Mouse (Mus musculus): Measurements from ENCODE around the gene Map7. TPM values are rescaled to one million over a fixed set of nuclear protein-coding genes. Genes with fewer than 3 reads are reported as not detected.

Map7 gene
- total RNA-seq, 2 experiments from 2014 or later = 39.3 to 58.8 TPM

DNA sequence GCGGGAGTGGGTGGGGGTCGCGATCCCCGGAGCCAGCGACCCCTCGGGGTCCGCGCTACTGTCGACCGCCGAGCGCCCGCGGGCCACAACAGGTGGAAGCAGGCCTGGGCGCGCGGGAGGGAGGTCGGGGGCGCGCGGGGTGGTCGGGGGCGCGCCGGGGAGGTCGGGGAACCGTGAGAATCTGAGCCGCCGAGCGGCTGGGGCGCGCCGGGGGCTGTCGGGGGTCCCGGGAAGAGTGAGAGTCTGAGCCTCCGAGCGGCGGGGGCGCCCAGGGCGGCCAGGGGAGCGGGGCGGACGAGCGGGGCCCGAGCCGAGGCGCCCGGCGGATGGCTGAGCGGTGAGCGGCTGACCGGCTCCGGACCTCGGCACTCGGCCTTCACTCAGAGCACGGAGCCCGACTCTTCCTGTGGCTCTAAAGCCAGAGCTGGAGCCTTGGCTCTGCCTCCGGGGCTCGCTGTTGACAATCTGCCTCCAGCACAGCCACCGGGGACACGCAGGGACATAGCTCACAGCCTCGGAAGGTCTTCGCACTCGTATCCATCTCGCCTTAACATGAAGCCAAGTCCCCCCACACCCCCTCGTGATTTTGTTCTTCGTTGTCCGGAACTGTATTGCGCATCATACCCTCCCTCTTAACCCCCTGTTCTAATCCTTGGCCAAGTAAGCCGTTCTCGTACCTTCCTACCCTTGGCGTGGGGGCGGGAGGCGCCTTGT is 1.0 kb downstream of the Map7 start:
- ATAC-seq (replicated peaks; ENCODE audit: low FRiP score, low TSS enrichment, poor library complexity, severe bottlenecking) = peak; percentile 41; the same call in 1 of the 2 replicates

- ATAC-seq (replicated peaks; ENCODE audit: low FRiP score, low TSS enrichment, poor library complexity, severe bottlenecking) = no peak
Observed at GRCm38 (mm10) chr10:20149835-20150355, 1.6 kb downstream of the Map7 start.

DNA sequence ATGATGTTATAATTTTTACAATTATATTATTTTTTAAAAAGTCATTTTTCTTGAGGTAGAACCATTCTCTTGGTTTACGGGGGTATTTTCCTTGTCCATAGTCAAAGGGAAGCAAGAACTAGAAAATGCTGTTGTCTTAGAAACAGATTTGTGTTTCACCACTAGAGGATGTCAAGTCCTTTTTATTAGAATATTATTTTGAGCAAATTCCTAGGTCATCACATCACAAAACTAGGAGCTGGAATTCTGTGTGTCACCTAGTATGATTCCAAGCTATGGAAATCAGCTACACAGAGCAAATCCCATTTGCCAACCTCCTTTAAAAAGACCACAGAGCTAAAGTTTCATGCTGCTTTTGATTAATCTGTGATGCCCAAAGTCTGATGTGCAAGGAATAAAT is 3.9 kb downstream of the Map7 start:
- no peak for ATAC-seq (replicated peaks; ENCODE audit: low FRiP score, low TSS enrichment, poor library complexity, severe bottlenecking)

GRCm38 (mm10) chr10:20153507-20153906 is 5.2 kb downstream of the Map7 start:
- no peak for ATAC-seq (replicated peaks; ENCODE audit: low FRiP score, low TSS enrichment, poor library complexity, severe bottlenecking)

GRCm38 (mm10) chr10:20155401-20155800 is 7.1 kb downstream of the Map7 start:
- ATAC-seq (replicated peaks; ENCODE audit: low FRiP score, low TSS enrichment, poor library complexity, severe bottlenecking) = peak; percentile 93

DNA sequence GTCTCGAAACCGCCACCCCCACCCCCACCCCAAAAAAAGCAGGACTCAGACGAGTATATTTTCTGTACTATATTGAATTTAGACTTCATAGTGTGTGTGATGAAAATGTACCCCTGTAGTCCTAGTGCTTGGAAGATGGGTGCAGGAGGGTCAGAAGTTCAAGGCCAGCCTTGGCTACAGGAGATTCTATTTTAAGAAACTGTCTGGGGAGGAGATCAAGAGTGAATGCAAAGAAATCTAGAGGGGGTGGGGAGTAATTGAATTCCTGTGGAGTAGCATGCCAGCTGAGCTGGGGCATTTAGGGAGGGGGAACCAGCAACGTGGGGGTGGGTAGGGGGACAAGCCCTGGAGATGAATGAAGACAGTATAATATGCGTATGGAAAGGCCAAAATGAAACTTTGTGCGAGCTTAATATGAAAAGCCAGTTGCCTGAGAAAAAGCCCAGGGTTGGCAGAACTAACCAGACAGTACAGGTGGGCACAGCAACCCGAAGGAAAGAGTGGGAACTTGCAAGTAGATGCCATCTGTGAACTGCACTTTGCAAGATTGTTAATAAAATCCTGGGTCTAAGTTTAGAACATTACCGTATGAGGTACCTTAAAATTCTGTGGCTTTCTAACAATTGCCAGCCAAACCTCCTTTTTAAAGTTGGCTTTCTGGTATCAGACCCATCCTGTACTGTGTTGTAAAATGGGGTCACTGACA is 8.9 kb downstream of the Map7 start:
- ATAC-seq (replicated peaks; ENCODE audit: low FRiP score, low TSS enrichment, poor library complexity, severe bottlenecking) = no peak

DNA sequence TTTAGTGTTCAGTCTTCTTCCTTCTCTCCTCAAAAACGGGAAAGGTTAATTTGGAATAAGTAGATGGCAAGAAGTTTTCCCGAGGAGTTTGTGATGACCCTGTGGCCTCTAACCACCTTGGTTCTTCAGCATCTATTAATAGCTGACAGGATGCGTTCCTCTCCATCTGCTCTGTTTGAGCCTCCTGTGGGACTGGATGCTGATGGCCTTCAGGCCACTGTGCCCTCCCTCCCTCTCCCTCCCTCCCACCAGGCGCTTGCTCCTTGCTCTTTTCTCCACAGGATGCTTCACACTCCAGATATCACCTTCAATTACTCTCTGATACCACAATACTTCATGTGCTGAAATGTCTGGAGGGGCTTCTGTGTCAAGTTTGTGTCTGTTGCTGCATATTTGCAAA is 10.5 kb downstream of the Map7 start:
- no peak for ATAC-seq (replicated peaks; ENCODE audit: low FRiP score, low TSS enrichment, poor library complexity, severe bottlenecking)

GRCm38 (mm10) chr10:20159308-20159707 is 11.0 kb downstream of the Map7 start:
- ATAC-seq (replicated peaks; ENCODE audit: low FRiP score, low TSS enrichment, poor library complexity, severe bottlenecking) = no peak

DNA sequence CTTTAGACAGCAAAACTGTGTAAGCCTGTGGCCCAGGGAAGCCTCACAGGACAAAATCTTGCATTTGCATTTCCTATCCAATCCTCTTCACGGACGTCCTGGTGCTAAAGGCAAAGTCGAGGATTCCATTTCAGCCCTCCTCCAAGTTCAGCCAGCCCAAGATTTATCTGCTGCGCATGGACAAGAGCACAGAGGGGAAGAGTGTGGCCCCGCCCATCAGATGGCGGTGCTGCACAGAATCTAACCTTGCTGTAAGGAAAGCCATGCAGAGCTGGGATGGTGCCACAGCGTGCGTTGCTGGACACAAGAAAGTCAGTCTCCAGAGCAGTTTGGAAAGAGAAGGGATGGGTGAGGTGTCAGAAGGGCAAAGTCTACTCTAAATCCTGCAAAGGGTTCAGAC is 12.6 kb downstream of the Map7 start:
- ATAC-seq (replicated peaks; ENCODE audit: low FRiP score, low TSS enrichment, poor library complexity, severe bottlenecking) = peak; percentile 93

DNA sequence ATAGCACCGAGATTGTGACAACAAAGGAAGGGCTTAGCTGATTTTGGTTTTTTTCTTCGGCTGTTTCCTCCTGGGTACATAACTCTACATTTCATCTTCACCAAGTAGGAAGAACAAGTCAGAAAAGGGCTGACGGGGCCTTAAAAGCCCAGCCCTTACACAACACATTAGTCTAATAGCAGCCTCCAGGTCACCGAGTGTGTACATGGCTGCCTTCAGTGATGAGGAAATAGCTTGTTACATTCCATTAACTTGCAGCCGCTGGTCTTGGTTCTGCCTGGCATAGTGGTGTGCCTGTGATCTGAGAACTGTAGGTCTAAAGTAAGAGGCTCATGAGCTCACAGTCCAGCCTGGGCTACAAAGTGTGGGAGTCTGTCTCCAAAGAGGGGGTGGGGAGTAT is 16.5 kb downstream of the Map7 start:
- ATAC-seq (replicated peaks; ENCODE audit: low FRiP score, low TSS enrichment, poor library complexity, severe bottlenecking) = no peak

GRCm38 (mm10) chr10:20166797-20167196 is 18.5 kb downstream of the Map7 start:
- peak; percentile 76 for ATAC-seq (replicated peaks; ENCODE audit: low FRiP score, low TSS enrichment, poor library complexity, severe bottlenecking)

DNA sequence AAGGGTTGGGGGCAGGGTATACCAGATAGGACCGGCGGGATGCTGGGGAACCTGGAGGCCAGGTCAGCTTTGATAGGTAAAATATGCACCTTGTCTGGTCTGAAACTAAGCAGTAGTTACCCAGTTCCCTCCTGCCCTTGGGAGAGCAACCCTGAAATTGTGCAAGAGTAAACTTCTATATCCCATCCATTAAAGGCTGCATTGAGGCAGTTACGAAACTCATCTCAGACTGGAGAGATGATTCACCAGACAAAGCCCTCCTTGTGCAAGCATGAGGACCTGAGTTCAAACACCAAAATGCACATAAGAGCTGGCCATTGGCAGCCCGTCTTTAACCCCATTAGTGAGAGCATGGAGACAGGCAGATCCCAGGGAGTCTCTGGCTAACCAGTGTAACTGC is 19.2 kb downstream of the Map7 start:
- ATAC-seq (replicated peaks; ENCODE audit: low FRiP score, low TSS enrichment, poor library complexity, severe bottlenecking) = no peak

GRCm38 (mm10) chr10:20169182-20169674 is 21.0 kb downstream of the Map7 start:
- ATAC-seq (replicated peaks; ENCODE audit: low FRiP score, low TSS enrichment, poor library complexity, severe bottlenecking) = no peak

DNA sequence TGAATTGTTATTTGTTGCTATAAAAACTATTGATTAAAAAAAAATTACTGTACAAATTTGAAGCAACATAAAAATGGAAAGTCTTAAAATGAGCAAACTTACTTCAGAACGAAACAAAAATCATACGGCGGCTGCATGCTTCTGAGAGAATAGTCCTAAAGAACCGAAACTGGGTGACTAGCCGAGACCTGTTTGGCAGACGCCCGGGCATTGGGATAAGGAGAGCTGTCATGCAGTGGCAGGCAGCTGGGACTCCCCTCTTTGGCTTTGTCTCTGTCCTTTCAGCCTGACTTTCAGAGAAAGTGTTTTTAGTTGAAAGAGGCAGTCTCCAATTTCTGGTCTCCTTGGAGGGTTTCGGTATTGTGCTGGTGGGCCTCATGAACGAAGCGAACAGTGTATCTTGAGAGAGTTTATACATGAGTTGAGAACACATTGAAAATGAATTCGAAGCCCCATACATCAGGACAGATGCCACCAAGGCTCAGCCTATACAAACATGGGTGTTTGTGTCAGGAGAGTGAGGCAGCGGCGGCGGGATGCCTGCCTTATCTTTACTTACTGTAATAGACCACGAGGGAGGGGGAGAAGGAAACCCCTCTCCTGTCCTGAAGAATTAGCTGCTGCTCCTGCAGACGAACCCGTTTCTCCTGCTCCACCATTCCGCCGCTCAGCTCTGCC is 21.8 kb downstream of the Map7 start:
- ATAC-seq (replicated peaks; ENCODE audit: low FRiP score, low TSS enrichment, poor library complexity, severe bottlenecking) = peak; percentile 19

GRCm38 (mm10) chr10:20170605-20171088 is 22.4 kb downstream of the Map7 start:
- ATAC-seq (replicated peaks; ENCODE audit: low FRiP score, low TSS enrichment, poor library complexity, severe bottlenecking) = peak; percentile 95

GRCm38 (mm10) chr10:20171209-20171608 is 22.9 kb downstream of the Map7 start:
- ATAC-seq (replicated peaks; ENCODE audit: low FRiP score, low TSS enrichment, poor library complexity, severe bottlenecking) = no peak

- no peak for ATAC-seq (replicated peaks; ENCODE audit: low FRiP score, low TSS enrichment, poor library complexity, severe bottlenecking)
Observed at GRCm38 (mm10) chr10:20171756-20172155, 23.5 kb downstream of the Map7 start.

DNA sequence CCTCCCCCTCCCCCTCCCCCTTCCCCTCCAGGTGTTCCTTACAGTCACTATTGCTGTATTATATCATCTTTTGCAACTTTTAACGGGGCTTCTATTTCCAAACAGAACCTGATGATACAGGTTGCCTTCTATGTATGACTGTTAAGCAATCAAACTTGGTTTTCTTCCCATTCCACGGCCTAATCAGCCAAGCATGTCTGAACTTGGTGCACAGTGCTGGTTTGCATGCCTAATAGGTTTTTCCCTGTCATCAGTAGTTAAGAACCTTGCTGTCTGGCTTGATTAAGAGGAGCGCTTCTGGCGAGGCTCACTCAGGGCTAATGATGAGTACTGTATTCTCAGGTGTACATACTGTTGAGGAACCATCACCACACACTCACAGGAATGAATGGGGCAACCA is 25.5 kb downstream of the Map7 start:
- no peak for ATAC-seq (replicated peaks; ENCODE audit: low FRiP score, low TSS enrichment, poor library complexity, severe bottlenecking)

GRCm38 (mm10) chr10:20176054-20176453 is 27.8 kb downstream of the Map7 start:
- no peak for ATAC-seq (replicated peaks; ENCODE audit: low FRiP score, low TSS enrichment, poor library complexity, severe bottlenecking)
